Mouse (Mus musculus) Muller cell, postnatal 12 days (primary cell): ENCODE results near the gene Sult2b1.
A peak's percentile ranks its signal among the peaks of the same experiment; 100 is the strongest.

Experiments used
- DNase-seq: peaks from one replicate; pipeline ENCODE4 v3.0.0-alpha.2; 2015; ENCODE audit errors: inconsistent ontology term

Sult2b1 gene

DNA sequence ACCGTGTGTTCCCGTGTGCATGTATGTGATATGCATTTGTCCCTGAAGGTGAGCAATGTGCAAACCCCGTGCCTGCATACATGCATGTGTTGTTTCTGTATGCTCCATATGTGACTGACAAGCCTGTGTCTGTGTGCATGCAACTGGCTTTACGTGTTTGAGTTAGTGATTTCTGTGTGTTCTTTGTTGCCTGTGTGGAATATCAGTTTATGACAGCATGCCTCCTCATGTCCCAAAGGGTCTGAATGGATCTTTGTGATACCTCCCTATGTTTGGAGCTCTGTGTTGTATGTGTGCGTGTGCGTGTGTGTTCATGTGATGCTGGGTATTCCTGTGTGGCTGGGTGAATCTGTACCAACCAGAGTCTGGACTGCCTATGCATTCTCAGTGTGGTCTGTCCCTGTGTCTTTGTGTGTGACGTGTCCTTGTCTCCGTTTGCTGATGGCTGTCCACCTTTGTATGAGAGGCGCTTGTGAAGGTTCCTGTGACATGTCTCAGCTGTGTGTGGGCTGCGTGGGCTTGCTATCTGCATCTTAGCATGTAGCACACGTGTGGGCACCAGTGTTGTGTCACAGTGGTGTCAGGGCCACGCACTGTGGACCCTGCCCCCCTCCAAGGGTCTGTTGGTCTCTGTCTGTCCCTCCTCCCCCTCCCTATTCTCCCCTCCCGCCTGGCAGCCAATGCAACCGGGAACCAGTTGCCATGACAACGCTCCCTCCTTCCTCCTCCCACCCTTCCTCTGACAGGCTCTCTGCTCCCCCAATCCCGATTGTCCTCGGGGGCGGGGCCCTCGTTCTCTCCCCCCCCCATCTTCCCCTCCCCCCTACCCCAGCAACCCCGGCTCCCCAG lies at the start of gene Sult2b1:
Sult2b1 (minus strand) TSS at position 146 of the 849 bp plus-strand sequence.
- DNase-seq: peak; percentile 92

DNA sequence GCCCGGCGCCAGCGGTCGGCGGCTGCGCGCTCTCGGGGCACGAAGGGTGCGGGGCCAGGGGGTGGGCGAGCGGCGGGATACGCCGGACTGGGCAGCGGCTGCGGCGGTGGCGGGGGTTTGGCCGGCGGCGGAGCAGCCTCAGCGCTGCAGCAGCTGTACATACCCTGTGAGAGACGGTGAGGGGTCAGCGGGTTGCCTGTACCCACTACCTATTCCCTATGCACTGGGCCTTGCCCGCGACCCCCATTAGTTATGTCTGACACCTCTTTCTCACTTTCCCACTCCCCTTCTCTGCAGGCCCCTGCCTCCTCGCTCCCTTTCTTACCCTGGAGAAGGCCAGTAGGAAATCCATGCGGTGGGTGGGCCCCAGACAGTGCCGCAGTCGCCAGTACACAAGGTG lies 49.5 kb upstream of the Sult2b1 start:
- DNase-seq: no peak

GRCm38 (mm10) chr7:45833148-45833790 lies 48.8 kb upstream of the Sult2b1 start:
- no peak for DNase-seq

- no peak for DNase-seq
Measured at GRCm38 (mm10) chr7:45832428-45832827, 48.0 kb upstream of the Sult2b1 start.

DNA sequence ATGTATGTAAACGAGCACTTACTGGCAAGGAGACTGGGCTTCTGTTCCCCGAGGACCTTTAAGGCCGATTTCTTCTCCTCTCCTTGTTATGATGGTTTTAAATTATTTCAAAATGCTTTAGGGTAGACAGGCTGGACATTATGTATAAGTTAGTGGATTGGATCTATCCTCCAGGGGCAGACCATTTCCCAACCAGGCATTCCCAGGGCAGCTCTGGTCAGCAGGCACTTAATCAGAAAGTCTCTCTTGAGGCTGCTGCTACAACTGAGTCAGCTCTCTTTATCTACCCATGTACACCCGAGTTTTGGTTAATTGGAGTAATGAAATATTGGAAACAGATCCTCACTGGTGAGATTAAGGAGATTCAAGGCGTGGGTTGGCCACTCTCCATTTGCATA lies 46.7 kb upstream of the Sult2b1 start:
- no peak for DNase-seq

- DNase-seq: peak; percentile 88
Measured at GRCm38 (mm10) chr7:45830427-45831127, 46.1 kb upstream of the Sult2b1 start, which contains the start of gene Grwd1. Gene Grwd1, minus strand, starts transcription at chr7:45830944.

- DNase-seq: no peak
Measured at GRCm38 (mm10) chr7:45826631-45827030, 42.2 kb upstream of the Sult2b1 start.

DNA sequence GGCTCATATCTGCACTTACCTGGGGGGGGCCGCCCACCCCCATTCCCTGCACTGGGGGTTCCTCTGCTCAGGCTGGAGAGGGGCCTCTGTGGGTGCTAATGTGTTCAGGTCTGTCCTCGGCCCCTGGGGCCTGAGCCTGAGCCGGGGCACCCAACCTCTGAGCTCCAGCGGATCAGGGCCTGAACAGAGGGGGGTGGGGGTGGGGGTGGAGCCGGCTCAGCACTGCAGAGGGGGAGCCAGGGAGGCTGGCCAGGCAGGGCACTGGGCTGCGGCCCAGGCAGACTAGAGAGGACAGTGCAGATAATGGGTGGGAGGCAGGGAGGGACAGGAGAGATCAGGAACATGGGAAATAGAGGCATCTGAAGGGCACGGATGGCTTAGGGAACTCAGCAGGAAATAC lies 40.1 kb upstream of the Sult2b1 start, which contains the start of gene Kcnj14:
Kcnj14 (minus strand) TSS at position 185 of the 400 bp plus-strand sequence.
- no peak for DNase-seq

DNA sequence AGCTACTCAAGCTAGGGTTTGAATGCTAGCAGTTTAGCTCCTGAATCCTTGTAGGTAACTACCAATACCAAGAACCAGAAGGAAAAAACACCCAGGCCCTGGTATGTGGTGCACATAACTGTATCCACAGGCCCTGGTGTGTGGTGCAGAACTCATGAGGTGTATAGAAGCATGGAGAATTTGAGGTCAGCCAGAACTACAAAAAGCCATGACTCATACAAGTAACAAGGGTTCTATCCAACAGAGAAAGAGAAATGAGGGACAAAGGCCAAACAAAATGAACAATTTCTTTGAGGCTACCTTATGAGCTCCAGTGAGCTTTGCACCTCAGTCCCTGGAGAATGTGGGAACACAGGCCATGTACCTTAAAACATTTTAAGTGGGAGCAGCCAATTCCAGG lies 36.4 kb upstream of the Sult2b1 start:
- peak; percentile 83 for DNase-seq

DNA sequence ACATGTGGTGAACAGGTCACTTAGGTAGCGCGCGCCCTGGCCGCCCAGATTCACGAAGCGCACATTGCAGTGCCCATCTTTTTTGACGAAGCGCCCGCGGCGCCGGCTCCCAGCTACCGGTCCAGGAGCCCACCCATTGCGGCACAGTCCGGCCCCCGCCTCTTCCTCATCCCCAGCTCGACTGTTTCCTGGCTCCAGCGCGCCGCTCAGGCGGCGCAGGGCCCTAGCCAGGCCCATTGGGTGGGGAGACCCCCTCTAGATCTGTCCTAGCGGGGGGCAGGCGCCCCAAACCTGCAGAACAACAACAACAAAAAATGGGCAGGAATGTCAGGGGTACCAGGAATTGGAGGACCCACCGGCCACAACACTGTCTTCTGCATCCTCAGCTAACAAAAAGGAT lies 35.4 kb upstream of the Sult2b1 start:
- no peak for DNase-seq

DNA sequence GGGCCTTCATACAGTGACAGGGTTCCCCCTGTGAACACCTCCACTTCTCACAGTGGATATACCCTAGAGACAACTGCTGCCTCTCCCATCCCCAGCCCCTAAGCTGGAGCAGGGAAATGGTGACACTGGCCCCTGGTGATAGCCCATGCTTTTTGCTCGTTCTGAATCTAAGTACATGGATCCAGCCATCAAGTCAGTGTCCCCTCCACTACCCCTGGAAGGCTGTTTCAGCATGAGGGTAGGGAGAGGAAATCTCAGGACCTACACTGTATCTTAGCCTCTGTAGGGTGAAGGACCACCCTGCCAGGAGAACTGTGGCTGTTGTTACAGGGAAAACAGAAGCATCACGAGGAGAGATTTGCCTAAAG lies 31.5 kb upstream of the Sult2b1 start:
- no peak for DNase-seq

- DNase-seq: peak; percentile 60
Measured at GRCm38 (mm10) chr7:45815323-45815983, 31.0 kb upstream of the Sult2b1 start.

DNA sequence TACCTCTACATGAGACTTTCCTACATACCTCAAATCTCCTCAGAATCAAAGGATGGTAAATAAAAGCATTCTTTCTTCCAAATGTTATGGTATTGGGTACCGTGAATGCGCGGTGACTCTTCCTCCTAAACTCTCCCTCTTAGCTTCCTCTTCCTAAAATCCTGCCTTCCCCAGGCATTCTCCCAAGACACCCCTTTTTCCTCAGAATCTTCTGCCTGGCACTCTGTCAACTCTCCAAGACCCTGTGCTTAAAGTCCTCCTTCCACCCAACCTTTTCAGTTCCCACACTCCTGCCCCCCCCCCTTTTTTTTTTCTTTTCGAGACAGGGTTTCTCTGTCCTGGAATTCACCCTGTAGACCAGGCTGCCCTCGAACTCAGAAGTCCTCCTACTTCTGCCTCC lies 30.4 kb upstream of the Sult2b1 start:
- no peak for DNase-seq

- DNase-seq: peak; percentile 100
Measured at GRCm38 (mm10) chr7:45813787-45814779, 29.6 kb upstream of the Sult2b1 start, which contains the start of gene Cyth2. Gene Cyth2, minus strand, starts transcription at chr7:45814581.

DNA sequence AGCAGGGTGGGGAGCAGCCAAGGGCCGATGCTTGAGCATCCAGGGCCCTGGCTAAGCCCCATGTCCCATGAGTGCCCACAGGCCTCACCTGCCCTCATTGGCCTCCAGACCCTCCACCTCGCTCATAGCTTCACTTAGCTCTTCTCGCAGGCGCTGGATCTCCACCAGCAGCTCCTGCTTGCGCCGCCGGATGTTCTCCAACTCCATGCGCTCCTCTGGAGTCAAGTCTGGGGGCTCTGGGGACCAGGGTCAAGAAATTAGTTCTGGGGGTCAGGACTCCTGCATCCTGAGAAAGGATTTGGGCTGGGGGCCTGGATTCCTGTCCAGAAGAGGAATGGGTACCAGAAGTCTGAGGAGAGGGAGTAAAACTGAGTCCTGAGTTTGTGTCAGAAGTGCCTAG lies 28.5 kb upstream of the Sult2b1 start:
- DNase-seq: no peak

- no peak for DNase-seq
Measured at GRCm38 (mm10) chr7:45809276-45810075, 25.0 kb upstream of the Sult2b1 start.

DNA sequence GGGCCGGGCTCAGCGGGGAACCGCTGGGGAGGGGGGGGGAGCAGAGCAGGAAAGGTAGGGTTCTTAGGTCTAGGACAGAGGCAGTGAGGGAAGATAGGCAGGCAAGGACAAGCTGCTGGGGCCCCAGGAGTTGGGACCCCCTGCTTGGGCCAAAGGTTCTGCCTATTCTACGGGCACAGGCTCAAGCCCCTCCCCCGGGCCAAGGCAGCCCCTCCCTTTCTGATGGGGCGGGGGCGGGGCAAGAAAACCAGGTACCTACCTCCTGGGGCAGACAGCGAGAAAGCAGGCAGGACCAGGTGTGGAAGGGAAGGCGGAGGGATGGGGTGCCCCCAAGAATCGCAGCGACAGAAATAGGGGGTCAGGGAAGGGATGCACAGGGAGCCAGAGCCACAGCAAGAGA lies 24.0 kb upstream of the Sult2b1 start:
- no peak for DNase-seq

GRCm38 (mm10) chr7:45805941-45806340 lies 21.5 kb upstream of the Sult2b1 start:
- no peak for DNase-seq

- no peak for DNase-seq
Measured at GRCm38 (mm10) chr7:45802551-45802950, 18.1 kb upstream of the Sult2b1 start.

DNA sequence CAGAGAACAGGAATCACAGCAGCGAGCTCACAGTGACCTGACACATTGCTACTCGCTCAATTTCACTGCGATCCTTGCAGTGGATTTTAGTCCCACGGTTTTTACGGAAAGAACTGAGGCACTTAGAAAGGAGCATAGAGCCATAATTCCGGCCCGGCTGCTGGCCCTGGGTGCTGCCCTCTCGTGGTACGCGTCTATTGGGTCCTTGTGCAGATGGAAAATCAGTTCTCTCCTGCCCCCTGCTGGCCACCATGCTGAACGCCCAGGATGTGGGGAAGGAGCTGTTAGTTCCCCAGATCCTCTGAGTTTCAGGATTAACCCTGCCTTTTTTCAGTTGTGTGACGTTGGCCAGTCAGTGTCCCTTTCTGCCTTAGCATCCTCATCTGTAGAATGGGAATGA lies 16.9 kb upstream of the Sult2b1 start:
- peak; percentile 88 for DNase-seq
